Mouse (Mus musculus): ENCODE data around the gene Mrpl24. TPM values are rescaled to one million over a fixed set of nuclear protein-coding genes. Genes with fewer than 3 reads are reported as not detected.

Mrpl24 gene
- polyA plus RNA-seq, 1 experiment from 2014 or later: 76.4 TPM

- WGBS: under 1% methylated on average over 44 of the region's 44 CpGs
- peak within 1 kb of the TSS; percentile 58 for H3K4me3 ChIP-seq (replicated peaks)
- no peaks in the 10 kb centered on the region for H3K9me3 ChIP-seq
- peaks cover 42% of the 10 kb centered on the region for H3K4me1 ChIP-seq
- H3K27ac ChIP-seq: peak within 1 kb of the TSS; percentile 70
- H3K9ac ChIP-seq: peak within 1 kb of the TSS; percentile 38
- H3K36me3 ChIP-seq: no peaks in the 10 kb centered on the region
- H3K27me3 ChIP-seq (replicated peaks): peaks cover 17% of the 10 kb centered on the region; the same call in 1 of the 2 replicates
- peak; percentile 63; the same call in 1 of the 2 replicates for ATAC-seq (ENCODE audit: insufficient read depth, low FRiP score, low read depth)
- peak within 1 kb of the TSS; percentile 95 for H3K4me2 ChIP-seq
Measured at GRCm38 (mm10) chr3:87970939-87971488, 51.7 kb downstream of the Mrpl24 start, which contains the start of gene Nes. Gene Nes, plus strand, starts transcription at chr3:87971078.

GRCm38 (mm10) chr3:87971489-87972202 is 52.3 kb downstream of the Mrpl24 start:
- Histone ChIP-seq H3K4me3 (replicated peaks) (peak overlapping the region; percentile 58), H3K9me3 (no peaks in the 10 kb centered on the region), H3K4me1 (peaks cover 42% of the 10 kb centered on the region), H3K4me2 (peak overlapping the region; percentile 95), H3K36me3 (no peaks in the 10 kb centered on the region), H3K27ac (peak overlapping the region; percentile 70; the same call in 1 of the 2 replicates), H3K9ac (peak overlapping the region; percentile 38), H3K27me3 (replicated peaks) (peaks cover 17% of the 10 kb centered on the region; the same call in 1 of the 2 replicates)
- ATAC-seq (ENCODE audit: insufficient read depth, low FRiP score, low read depth): peak; percentile 14; the same call in 1 of the 2 replicates
- WGBS: 1% methylated on average over 48 of the region's 60 CpGs

- 13% methylated on average over 8 of the region's 8 CpGs for WGBS
- no peak for ATAC-seq (ENCODE audit: insufficient read depth, low FRiP score, low read depth)
- Histone ChIP-seq H3K4me2 (peak overlapping the region; percentile 95), H3K36me3 (no peaks in the 10 kb centered on the region), H3K4me3 (replicated peaks) (peak overlapping the region; percentile 58), H3K9ac (peak overlapping the region; percentile 38; the same call in 1 of the 2 replicates), H3K27ac (0 out of 2 replicates have a peak overlapping the region, but pooled peaks have one; percentile 3), H3K9me3 (no peaks in the 10 kb centered on the region), H3K27me3 (replicated peaks) (peaks cover 17% of the 10 kb centered on the region; the same call in 1 of the 2 replicates), H3K4me1 (peaks cover 42% of the 10 kb centered on the region)
Measured at GRCm38 (mm10) chr3:87972203-87972664, 52.9 kb downstream of the Mrpl24 start.

- 32% methylated on average over 5 of the region's 5 CpGs for WGBS
- Histone ChIP-seq H3K9ac (no peak overlapping the region), H3K9me3 (no peaks in the 10 kb centered on the region), H3K4me2 (peak overlapping the region; percentile 95), H3K4me3 (replicated peaks) (peak overlapping the region; percentile 58), H3K4me1 (peaks cover 42% of the 10 kb centered on the region), H3K27me3 (replicated peaks) (peaks cover 17% of the 10 kb centered on the region; the same call in 1 of the 2 replicates), H3K36me3 (no peaks in the 10 kb centered on the region), H3K27ac (no peak overlapping the region)
- ATAC-seq (ENCODE audit: insufficient read depth, low FRiP score, low read depth): no peak
Measured at GRCm38 (mm10) chr3:87972776-87973175, 53.5 kb downstream of the Mrpl24 start.

Other genes with a start within 250 kb of the Mrpl24 start
- 0.37 and 0.53 TPM in 2 replicates for gene Lrrc71, start 170.9 kb upstream of the Mrpl24 start, polyA plus RNA-seq (2015; fragmentation: Nextera tagmentation; extraction: Ambion mirVana)
- gene Ntrk1, start 124.3 kb upstream of the Mrpl24 start, polyA plus RNA-seq (2015; fragmentation: Nextera tagmentation; extraction: Ambion mirVana): 1.9 and 2.2 TPM in 2 replicates
- gene Insrr, start 122.6 kb upstream of the Mrpl24 start, polyA plus RNA-seq (2015; fragmentation: Nextera tagmentation; extraction: Ambion mirVana): 0.59 and 0.89 TPM in 2 replicates
- gene Pear1, start 95.2 kb upstream of the Mrpl24 start, polyA plus RNA-seq (2015; fragmentation: Nextera tagmentation; extraction: Ambion mirVana): 23.4 and 25.4 TPM in 2 replicates
- 0.21 and 0.30 TPM in 2 replicates for gene Sh2d2a, start 72.8 kb upstream of the Mrpl24 start, polyA plus RNA-seq (2015; fragmentation: Nextera tagmentation; extraction: Ambion mirVana)
- gene Prcc, start 33.9 kb upstream of the Mrpl24 start, polyA plus RNA-seq (2015; fragmentation: Nextera tagmentation; extraction: Ambion mirVana): 11.3 and 12.7 TPM in 2 replicates
- 238 and 249 TPM in 2 replicates for gene Hdgf, start 13.2 kb upstream of the Mrpl24 start, polyA plus RNA-seq (2015; fragmentation: Nextera tagmentation; extraction: Ambion mirVana)
- 45.8 and 48.1 TPM in 2 replicates for gene Isg20l2, start 10.8 kb downstream of the Mrpl24 start, polyA plus RNA-seq (2015; fragmentation: Nextera tagmentation; extraction: Ambion mirVana)
- 16.2 and 17.6 TPM in 2 replicates for gene Rrnad1, start 11.2 kb downstream of the Mrpl24 start, polyA plus RNA-seq (2015; fragmentation: Nextera tagmentation; extraction: Ambion mirVana)
- 17.2 and 20.0 TPM in 2 replicates for gene Crabp2, start 29.2 kb downstream of the Mrpl24 start, polyA plus RNA-seq (2015; fragmentation: Nextera tagmentation; extraction: Ambion mirVana)
- 18.6 and 19.1 TPM in 2 replicates for gene Nes, start 51.6 kb downstream of the Mrpl24 start, polyA plus RNA-seq (2015; fragmentation: Nextera tagmentation; extraction: Ambion mirVana)
- 0.17 and 0.23 TPM in 2 replicates for gene Bcan, start 80.7 kb downstream of the Mrpl24 start, polyA plus RNA-seq (2015; fragmentation: Nextera tagmentation; extraction: Ambion mirVana)
- gene Hapln2, start 108.1 kb downstream of the Mrpl24 start, polyA plus RNA-seq (2015; fragmentation: Nextera tagmentation; extraction: Ambion mirVana): 0.18 TPM in 1 of 2 replicates, not detected in the other
- 33.7 and 35.0 TPM in 2 replicates for gene Gpatch4, start 123.6 kb downstream of the Mrpl24 start, polyA plus RNA-seq (2015; fragmentation: Nextera tagmentation; extraction: Ambion mirVana)
- 156 and 163 TPM in 2 replicates for gene Naxe, start 139.0 kb downstream of the Mrpl24 start, polyA plus RNA-seq (2015; fragmentation: Nextera tagmentation; extraction: Ambion mirVana)
- not detected in 2 replicates for gene Ttc24, start 158.8 kb downstream of the Mrpl24 start, polyA plus RNA-seq (2015; fragmentation: Nextera tagmentation; extraction: Ambion mirVana)
- 16.0 and 18.7 TPM in 2 replicates for gene Iqgap3, start 162.5 kb downstream of the Mrpl24 start, polyA plus RNA-seq (2015; fragmentation: Nextera tagmentation; extraction: Ambion mirVana)
- 17.7 and 19.9 TPM in 2 replicates for gene Mef2d, start 222.9 kb downstream of the Mrpl24 start, polyA plus RNA-seq (2015; fragmentation: Nextera tagmentation; extraction: Ambion mirVana)

Data from stomach, embryonic 15.5 days (tissue).